Mouse (Mus musculus) heart, adult 2 months (tissue): ENCODE results near the gene Etv1. TPM values are rescaled to one million over a fixed set of nuclear protein-coding genes. Genes with fewer than 3 reads are reported as not detected.

Experiments used
- DNase-seq, 2 experiments: peaks; one replicate each; pipeline ENCODE4 v3.0.0; 2021
- H3K27ac ChIP-seq: fragments of 200-600 bp; 2 replicates; pipeline ENCODE4 v1.8.1; 2022
- H3K27me3 ChIP-seq: fragments of 200-500 bp; 2 replicates; pipeline ENCODE4 v1.6.1; 2012; ENCODE audit warnings: mild to moderate bottlenecking, low read length, inconsistent platforms, mixed read lengths; ENCODE audit not compliant: control insufficient read depth, insufficient read depth
- H3K36me3 ChIP-seq: fragments of 200-500 bp; 2 replicates; pipeline ENCODE4 v1.6.1; 2012; ENCODE audit warnings: low read length, inconsistent platforms; ENCODE audit not compliant: control insufficient read depth, insufficient read depth
- H3K4me1 ChIP-seq: fragments of 200-500 bp; 2 replicates; pipeline ENCODE4 v1.6.1; 2011; ENCODE audit warnings: low read length; ENCODE audit not compliant: control insufficient read depth, insufficient read depth
- H3K4me3 ChIP-seq: fragments of 200-600 bp; 2 replicates; pipeline ENCODE4 v1.8.1; 2022
- H3K79me2 ChIP-seq: fragments of 200-500 bp; replicated peaks from 2 replicates; pipeline ENCODE4 v1.6.1; 2012; ENCODE audit warnings: mild to moderate bottlenecking, inconsistent platforms, low read length, moderate library complexity, mixed read lengths; ENCODE audit not compliant: control insufficient read depth, insufficient read depth
- H3K9ac ChIP-seq: fragments of 200-500 bp; 2 replicates; pipeline ENCODE4 v1.6.1; 2012; ENCODE audit warnings: low read depth, mild to moderate bottlenecking, control low read depth, inconsistent platforms, low read length, mixed read lengths
- CTCF ChIP-seq: fragments of 200-600 bp; IDR thresholded peaks from 2 replicates; pipeline ENCODE4 v1.8.1; 2022; ENCODE audit warnings: antibody characterized with exemption, mild to moderate bottlenecking, moderate library complexity
- EP300 ChIP-seq: fragments of 200-500 bp; IDR thresholded peaks from 2 replicates; pipeline ENCODE4 v1.6.1; 2011; ENCODE audit warnings: low read depth, low read length, control low read depth; ENCODE audit not compliant: insufficient read depth
- POLR2A ChIP-seq: fragments of 200-500 bp; IDR thresholded peaks from 2 replicates; pipeline ENCODE4 v1.6.1; 2011; ENCODE audit warnings: mild to moderate bottlenecking, low read depth, low read length, control low read depth; ENCODE audit not compliant: insufficient read depth
- WGBS: fragments of 180-500 bp; shearing (Covaris S2); methylation state at CpG from one replicate; pipeline ENCODE4 v1.1.7; 2018; 5-methylcytosine and 5-hydroxymethylcytosine counted together
- intact Hi-C: fragments of 180-260 bp; cut with DNase I; formaldehyde crosslinking; loops from one replicate; pipeline ENCODE4 v1.15.1; 2025
- polyA plus RNA-seq: library from polyadenylated mRNA; depleted of rRNA; stranded (reverse); fragments of >200 nt; gene quantifications from 2 replicates; pipeline ENCODE4 v1.2.3, GENCODE M21; 2012
- total RNA-seq, 2 experiments: library from RNA; stranded (reverse); gene quantifications; 2 replicates each; pipeline ENCODE4 v1.2.3; 2021

Gene Etv1
- total and polyA plus RNA-seq, 3 experiments, result 6.5 to 9.5 (median 7.8) TPM

- 78% methylated on average over 5 of the region's 5 CpGs for WGBS
- DNase-seq, result no peak
- Histone ChIP-seq H3K36me3 (no peaks in the 10 kb centered on the region), H3K9ac (no peak overlapping the region), H3K79me2 (no peaks in the 10 kb centered on the region), H3K4me1 (no peaks in the 10 kb centered on the region), H3K27ac (no peak overlapping the region), H3K27me3 (no peaks in the 10 kb centered on the region), H3K4me3 (no peak overlapping the region)
- TF ChIP-seq EP300 (no peak), CTCF (no peak), POLR2A (no peak)
- intact Hi-C loops, result no loop called here
Observed at GRCm38 (mm10) chr12:38849994-38850393, 70.8 kb downstream of the Etv1 start.

- DNase-seq, result no peak
- WGBS, result 79% methylated on average over 5 of the region's 5 CpGs
- no peaks in the 10 kb centered on the region for H3K27me3 ChIP-seq
- H3K4me1 ChIP-seq, result no peaks in the 10 kb centered on the region
- no peak overlapping the region for H3K27ac ChIP-seq
- intact Hi-C loops, result no loop called here
- H3K36me3 ChIP-seq, result no peaks in the 10 kb centered on the region
- no peak overlapping the region for H3K4me3 ChIP-seq
- no peak for TF ChIP-seq CTCF
- no peak for TF ChIP-seq POLR2A
- no peak for TF ChIP-seq EP300
- no peaks in the 10 kb centered on the region for H3K79me2 ChIP-seq
- H3K9ac ChIP-seq, result no peak overlapping the region
Observed at GRCm38 (mm10) chr12:38854274-38854673, 75.1 kb downstream of the Etv1 start.

- no peaks in the 10 kb centered on the region for H3K36me3 ChIP-seq
- H3K79me2 ChIP-seq, result no peaks in the 10 kb centered on the region
- H3K4me3 ChIP-seq, result no peak overlapping the region
- TF ChIP-seq CTCF (no peak), POLR2A (no peak), EP300 (no peak)
- no peak overlapping the region for H3K27ac ChIP-seq
- no peak for DNase-seq
- intact Hi-C loops, result no loop called here
- H3K9ac ChIP-seq, result no peak overlapping the region
- WGBS, result 84% methylated on average over 6 of the region's 6 CpGs
- H3K27me3 ChIP-seq, result no peaks in the 10 kb centered on the region
- H3K4me1 ChIP-seq, result no peaks in the 10 kb centered on the region
Observed at GRCm38 (mm10) chr12:38854751-38855150, 75.6 kb downstream of the Etv1 start.

- intact Hi-C loops, result no loop called here
- DNase-seq, result no peak
- H3K79me2 ChIP-seq, result no peaks in the 10 kb centered on the region
- no peak overlapping the region for H3K27ac ChIP-seq
- H3K9ac ChIP-seq, result no peak overlapping the region
- H3K36me3 ChIP-seq, result no peaks in the 10 kb centered on the region
- H3K27me3 ChIP-seq, result no peaks in the 10 kb centered on the region
- TF ChIP-seq CTCF (no peak), POLR2A (no peak), EP300 (no peak)
- H3K4me3 ChIP-seq, result no peak overlapping the region
- WGBS, result 87% methylated on average over 4 of the region's 4 CpGs
- no peaks in the 10 kb centered on the region for H3K4me1 ChIP-seq
Observed at GRCm38 (mm10) chr12:38859675-38860074, 80.5 kb downstream of the Etv1 start.

- no peak overlapping the region for H3K4me3 ChIP-seq
- H3K36me3 ChIP-seq, result no peaks in the 10 kb centered on the region
- no peaks in the 10 kb centered on the region for H3K4me1 ChIP-seq
- DNase-seq, result no peak
- H3K9ac ChIP-seq, result no peak overlapping the region
- 81% methylated on average over 7 of the region's 7 CpGs for WGBS
- H3K79me2 ChIP-seq, result no peaks in the 10 kb centered on the region
- no peaks in the 10 kb centered on the region for H3K27me3 ChIP-seq
- TF ChIP-seq EP300 (no peak), CTCF (no peak), POLR2A (no peak)
- intact Hi-C loops, result no loop called here
- no peak overlapping the region for H3K27ac ChIP-seq
Observed at GRCm38 (mm10) chr12:38860168-38861115, 81.3 kb downstream of the Etv1 start.

- Histone ChIP-seq H3K36me3 (no peaks in the 10 kb centered on the region), H3K4me3 (no peak overlapping the region), H3K4me1 (no peaks in the 10 kb centered on the region), H3K27ac (no peak overlapping the region), H3K79me2 (no peaks in the 10 kb centered on the region), H3K27me3 (no peaks in the 10 kb centered on the region), H3K9ac (no peak overlapping the region)
- intact Hi-C loops, result no loop called here
- DNase-seq, result no peak
- 70% methylated on average over 4 of the region's 4 CpGs for WGBS
- no peak for TF ChIP-seq POLR2A
- no peak for TF ChIP-seq EP300
- no peak for TF ChIP-seq CTCF
Observed at GRCm38 (mm10) chr12:38863395-38863794, 84.2 kb downstream of the Etv1 start.
